Mouse (Mus musculus) stomach, postnatal 0 days (tissue): ENCODE data around the gene Dhx34. TPM values are rescaled to one million over a fixed set of nuclear protein-coding genes. Genes with fewer than 3 reads are reported as not detected.

ENCODE experiments used
- ATAC-seq: fragments of 200-750 bp; cut with Nextera tagmentation; 2 replicates; pipeline ENCODE4 v1.8.0; 2017; ENCODE audit not compliant: low FRiP score, low TSS enrichment
- DNase-seq: peaks from one replicate; pipeline ENCODE4 v3.0.0-alpha.2; 2016; ENCODE audit warnings: low spot score
- H3K27ac ChIP-seq: fragments of 300-500 bp; sonication (generic); replicated peaks from 2 replicates; pipeline ENCODE4 v1.5.1; 2014; ENCODE audit warnings: mild to moderate bottlenecking, control low read depth
- H3K27me3 ChIP-seq: fragments of 300-500 bp; sonication (generic); 2 replicates; pipeline ENCODE4 v1.6.1; 2014; ENCODE audit warnings: low read length; ENCODE audit not compliant: control insufficient read depth, insufficient read depth
- H3K36me3 ChIP-seq: fragments of 300-500 bp; sonication (generic); 2 replicates; pipeline ENCODE4 v1.6.1; 2014; ENCODE audit warnings: low read length, mixed read lengths; ENCODE audit not compliant: control insufficient read depth, insufficient read depth
- H3K4me1 ChIP-seq: fragments of 300-500 bp; sonication (generic); replicated peaks from 2 replicates; pipeline ENCODE4 v1.6.1; 2014; ENCODE audit warnings: antibody characterized with exemption; ENCODE audit not compliant: control insufficient read depth, insufficient read depth
- H3K4me2 ChIP-seq: fragments of 300-500 bp; sonication (generic); replicated peaks from 2 replicates; pipeline ENCODE4 v1.6.1; 2014; ENCODE audit warnings: low read depth, mild to moderate bottlenecking, control low read depth, moderate library complexity
- H3K4me3 ChIP-seq: fragments of 300-500 bp; sonication (generic); 2 replicates; pipeline ENCODE4 v1.5.1; 2014; ENCODE audit warnings: low read depth, low read length, control low read depth
- H3K9ac ChIP-seq: fragments of 300-500 bp; sonication (generic); 2 replicates; pipeline ENCODE4 v1.6.1; 2014; ENCODE audit warnings: mild to moderate bottlenecking, low read length, control low read depth, mixed read lengths
- H3K9me3 ChIP-seq: fragments of 300-500 bp; sonication (generic); 2 replicates; pipeline ENCODE4 v1.6.1; 2016; ENCODE audit warnings: low read length; ENCODE audit not compliant: control insufficient read depth
- CTCF ChIP-seq: IDR thresholded peaks from 2 replicates; pipeline ENCODE4 v1.5.1; 2016; ENCODE audit warnings: antibody characterized with exemption, low read depth, mild to moderate bottlenecking, moderate library complexity
- EP300 ChIP-seq: optimal IDR thresholded peaks from 2 replicates; pipeline ENCODE3; 2016; ENCODE audit warnings: antibody characterized with exemption
- WGBS: fragments of 180-500 bp; shearing (Covaris S2); extraction: QIAGEN DNeasy Blood & Tissue Kit; methylation state at CpG from one replicate; pipeline ENCODE4 v1.1.7; 2014; 5-methylcytosine and 5-hydroxymethylcytosine counted together
- polyA plus RNA-seq: library from polyadenylated mRNA; unstranded; fragments of >200 nt; fragmentation: Nextera tagmentation; extraction: Ambion mirVana; gene quantifications from 2 replicates; pipeline ENCODE4 v1.2.1, GENCODE M21; 2015

Dhx34 gene
- polyA plus RNA-seq, 1 experiment from 2014 or later: 6.9 TPM

DNA sequence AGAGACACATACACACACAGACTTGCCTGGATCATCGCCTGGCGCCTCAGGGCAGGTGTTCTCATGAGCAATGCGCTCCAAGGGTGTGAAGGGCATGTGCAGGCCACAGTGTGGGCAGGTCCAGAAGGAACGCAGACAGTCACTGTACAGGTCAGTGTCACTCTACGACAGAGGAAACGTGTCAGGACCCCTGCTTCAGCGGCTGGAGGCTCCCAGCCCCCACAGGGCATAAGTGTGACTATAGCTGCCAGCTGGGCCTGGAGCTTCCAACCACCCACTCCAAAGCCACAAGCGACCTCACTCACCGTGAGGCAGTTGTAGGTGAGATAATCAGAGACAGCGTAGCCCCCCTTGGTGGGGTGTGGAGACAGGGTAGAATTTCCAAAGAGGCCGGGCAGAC lies 23.3 kb downstream of the Dhx34 start:
- ATAC-seq (no peak), DNase-seq (no peak)
- H3K9ac ChIP-seq: no peak overlapping the region
- no peak overlapping the region for H3K4me2 ChIP-seq
- H3K4me3 ChIP-seq: no peak overlapping the region
- TF ChIP-seq CTCF (no peak), EP300 (no peak)
- H3K4me1 ChIP-seq: no peaks in the 10 kb centered on the region
- peaks cover 13% of the 10 kb centered on the region for H3K36me3 ChIP-seq
- no peaks in the 10 kb centered on the region for H3K27me3 ChIP-seq
- H3K9me3 ChIP-seq: no peaks in the 10 kb centered on the region
- no peak overlapping the region for H3K27ac ChIP-seq
- WGBS: 89% methylated on average over 11 of the region's 11 CpGs

GRCm38 (mm10) chr7:16197166-16197565 lies 24.7 kb downstream of the Dhx34 start:
- Histone ChIP-seq H3K27me3 (no peaks in the 10 kb centered on the region), H3K27ac (no peak overlapping the region), H3K4me2 (no peak overlapping the region), H3K9me3 (no peaks in the 10 kb centered on the region), H3K9ac (no peak overlapping the region), H3K4me1 (no peaks in the 10 kb centered on the region), H3K4me3 (no peak overlapping the region), H3K36me3 (peaks cover 13% of the 10 kb centered on the region)
- DNase-seq (no peak), ATAC-seq (no peak; the same call in 1 of the 2 replicates)
- TF ChIP-seq EP300 (no peak), CTCF (no peak)
- WGBS: 63% methylated on average over 5 of the region's 5 CpGs

DNA sequence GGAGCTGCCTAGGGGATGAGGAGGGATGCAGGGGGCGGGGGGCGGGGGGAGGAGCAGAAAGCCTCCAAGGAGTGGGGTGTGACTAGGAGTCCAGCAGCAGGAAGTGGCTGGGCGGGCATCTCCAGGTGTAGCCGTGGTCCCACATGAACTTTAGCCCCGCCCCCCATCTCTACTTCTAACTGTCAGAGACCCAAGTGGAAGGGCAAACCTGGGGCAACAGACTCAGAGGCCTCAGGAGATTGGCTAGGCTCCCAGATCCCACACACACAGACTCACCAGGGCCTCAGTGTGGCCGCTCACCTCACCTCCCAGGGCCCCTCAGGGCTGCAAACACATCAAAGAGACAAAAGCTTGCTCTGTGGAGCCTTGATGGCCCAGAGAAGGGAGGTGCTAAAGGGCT lies 25.2 kb downstream of the Dhx34 start:
- Histone ChIP-seq H3K9ac (no peak overlapping the region), H3K36me3 (peaks cover 11% of the 10 kb centered on the region), H3K27me3 (no peaks in the 10 kb centered on the region), H3K4me2 (no peak overlapping the region), H3K4me1 (no peaks in the 10 kb centered on the region), H3K4me3 (no peak overlapping the region), H3K27ac (no peak overlapping the region), H3K9me3 (no peaks in the 10 kb centered on the region)
- ATAC-seq: no peak
- TF ChIP-seq CTCF (no peak), EP300 (no peak)
- DNase-seq: no peak
- 40% methylated on average over 4 of the region's 6 CpGs for WGBS

- ATAC-seq (no peak), DNase-seq (no peak)
- WGBS: 45% methylated on average over 3 of the region's 3 CpGs
- Histone ChIP-seq H3K36me3 (0 out of 2 replicates have a peak, but pooled peaks cover 4% of the 10 kb centered on the region), H3K27ac (no peak overlapping the region), H3K9me3 (no peaks in the 10 kb centered on the region), H3K4me2 (no peak overlapping the region), H3K4me1 (no peaks in the 10 kb centered on the region), H3K27me3 (no peaks in the 10 kb centered on the region), H3K4me3 (no peak overlapping the region), H3K9ac (no peak overlapping the region)
- TF ChIP-seq EP300 (no peak), CTCF (no peak)
These were observed 28.1 kb downstream of the Dhx34 start for GRCm38 (mm10) chr7:16193702-16194101.

- DNase-seq (peak; percentile 78), ATAC-seq (peak; percentile 45; the same call in 1 of the 2 replicates)
- WGBS: 19% methylated on average over 5 of the region's 5 CpGs
These were observed 29.5 kb downstream of the Dhx34 start for GRCm38 (mm10) chr7:16192315-16192714.

GRCm38 (mm10) chr7:16187494-16187893 lies 34.3 kb downstream of the Dhx34 start:
- no peaks in the 10 kb centered on the region for H3K36me3 ChIP-seq
- H3K9ac ChIP-seq: no peak overlapping the region
- H3K27me3 ChIP-seq: no peaks in the 10 kb centered on the region
- no peaks in the 10 kb centered on the region for H3K9me3 ChIP-seq
- no peak overlapping the region for H3K4me2 ChIP-seq
- WGBS: 77% methylated on average over 8 of the region's 8 CpGs
- H3K27ac ChIP-seq: no peak overlapping the region
- no peaks in the 10 kb centered on the region for H3K4me1 ChIP-seq
- ATAC-seq: no peak
- DNase-seq: no peak
- no peak for TF ChIP-seq EP300
- TF ChIP-seq CTCF: no peak
- H3K4me3 ChIP-seq: no peak overlapping the region

More at GRCm38 (mm10) chr7:16192315-16192714, 29.5 kb downstream of the Dhx34 start:
- no peak overlapping the region for H3K4me3 ChIP-seq
- no peaks in the 10 kb centered on the region for H3K4me1 ChIP-seq
- no peaks in the 10 kb centered on the region for H3K27me3 ChIP-seq
- H3K36me3 ChIP-seq: 0 out of 2 replicates have a peak, but pooled peaks cover 1% of the 10 kb centered on the region
- TF ChIP-seq EP300 (no peak), CTCF (peak; percentile 77)
- no peaks in the 10 kb centered on the region for H3K9me3 ChIP-seq
- H3K4me2 ChIP-seq: no peak overlapping the region
- no peak overlapping the region for H3K27ac ChIP-seq
- no peak overlapping the region for H3K9ac ChIP-seq
